Mouse (Mus musculus) MEL (cell line): ENCODE results near the gene Cpne9. TPM values are rescaled to one million over a fixed set of nuclear protein-coding genes. Genes with fewer than 3 reads are reported as not detected.

Experiments
- DNase-seq: peaks from one replicate; pipeline ENCODE4 v3.0.0; 2011; ENCODE audit warnings: low read depth, low spot score
- H3K27ac ChIP-seq: 2 replicates; pipeline ENCODE4 v1.5.1; 2012; ENCODE audit warnings: low read depth, mild to moderate bottlenecking, control low read depth, low read length, moderate library complexity; ENCODE audit not compliant: control insufficient read depth
- H3K27me3 ChIP-seq, 2 experiments: fragments of 150-350 bp in 1 of 2; sonication (generic) in 1 of 2; 2 replicates each; pipeline ENCODE4 v1.6.1; 2012; ENCODE audit warnings: low read length in 2 of 2, mild to moderate bottlenecking in 2 of 2, improper control_type of control experiment in 1 of 2, moderate library complexity in 1 of 2; ENCODE audit not compliant: insufficient read depth in 2 of 2, control insufficient read depth in 1 of 2
- H3K36me3 ChIP-seq, 2 experiments: 2 replicates each; pipeline ENCODE4 v1.6.1; 2012 to 2014; ENCODE audit warnings: low read length in 2 of 2, improper control_type of control experiment in 1 of 2, inconsistent platforms in 1 of 2, mild to moderate bottlenecking in 1 of 2; ENCODE audit not compliant: insufficient read depth in 2 of 2, control insufficient read depth in 1 of 2
- H3K4me1 ChIP-seq, 2 experiments: fragments of 150-350 bp in 1 of 2; sonication (generic) in 1 of 2; 2 replicates each; pipeline ENCODE4 v1.6.1; 2012; ENCODE audit warnings: low read length in 2 of 2, improper control_type of control experiment in 1 of 2, mild to moderate bottlenecking in 1 of 2; ENCODE audit not compliant: insufficient read depth in 2 of 2, control insufficient read depth in 1 of 2
- H3K4me3 ChIP-seq, 2 experiments: fragments of 150-350 bp in 1 of 2; sonication (generic) in 1 of 2; 2 replicates each; pipeline ENCODE4 v1.5.1; 2012; ENCODE audit warnings: low read depth in 2 of 2, low read length in 2 of 2, mild to moderate bottlenecking in 2 of 2, moderate library complexity in 2 of 2, control low read depth in 1 of 2, improper control_type of control experiment in 1 of 2; ENCODE audit not compliant: control insufficient read depth in 1 of 2, insufficient read depth in 1 of 2
- H3K79me2 ChIP-seq: 2 replicates; pipeline ENCODE4 v1.6.1; 2012; ENCODE audit warnings: mild to moderate bottlenecking, low read length, moderate library complexity; ENCODE audit not compliant: control insufficient read depth, poor library complexity, insufficient read depth
- H3K9ac ChIP-seq: 2 replicates; pipeline ENCODE4 v1.6.1; 2012; ENCODE audit warnings: low read depth, mild to moderate bottlenecking, control low read depth, low read length, moderate library complexity; ENCODE audit not compliant: control insufficient read depth, poor library complexity, severe bottlenecking
- H3K9me3 ChIP-seq: fragments of 150-350 bp; sonication (generic); replicated peaks from 2 replicates; pipeline ENCODE4 v1.6.1; 2012; ENCODE audit warnings: mild to moderate bottlenecking, low read length, improper control_type of control experiment, moderate library complexity; ENCODE audit not compliant: insufficient read depth
- BHLHE40 ChIP-seq: IDR thresholded peaks from 2 replicates; pipeline ENCODE4 v1.6.1; 2012; ENCODE audit warnings: low read depth, mild to moderate bottlenecking, inconsistent platforms, low read length, improper control_type of control experiment, borderline replicate concordance
- CHD1 ChIP-seq: IDR thresholded peaks from 2 replicates; pipeline ENCODE4 v1.6.1; 2012; ENCODE audit warnings: low read depth, mild to moderate bottlenecking, inconsistent platforms, low read length, improper control_type of control experiment
- CTCF ChIP-seq, 3 experiments: IDR thresholded peaks in 2 of 3; conservative IDR thresholded peaks in 1 of 3; 2 replicates each; pipeline ENCODE4 v1.5.1; 2011 to 2012; ENCODE audit warnings: low read length in 3 of 3, low read depth in 2 of 3, mild to moderate bottlenecking in 2 of 3, improper control_type of control experiment in 1 of 3, inconsistent platforms in 1 of 3, mixed read lengths in 1 of 3, moderate library complexity in 1 of 3; ENCODE audit not compliant: control insufficient read depth in 1 of 3, insufficient read depth in 1 of 3, poor library complexity in 1 of 3, severe bottlenecking in 1 of 3
- ELF1 ChIP-seq: IDR thresholded peaks from 2 replicates; pipeline ENCODE4 v1.6.1; 2014; ENCODE audit warnings: low read depth, mild to moderate bottlenecking, inconsistent platforms, low read length, improper control_type of control experiment, moderate library complexity
- EP300 ChIP-seq, 2 experiments: IDR thresholded peaks; 2 replicates each; pipeline ENCODE4 v1.6.1; 2011; ENCODE audit warnings: improper control_type of control experiment in 2 of 2, low read length in 2 of 2, low read depth in 1 of 2, mild to moderate bottlenecking in 1 of 2
- ETS1 ChIP-seq: IDR thresholded peaks from 2 replicates; pipeline ENCODE4 v1.6.1; 2012; ENCODE audit warnings: low read depth, mild to moderate bottlenecking, inconsistent platforms, low read length, improper control_type of control experiment, moderate library complexity
- GATA1 ChIP-seq: IDR thresholded peaks from 2 replicates; pipeline ENCODE4 v1.6.1; 2011; ENCODE audit warnings: low read depth, low read length, improper control_type of control experiment
- MAX ChIP-seq: IDR thresholded peaks from 2 replicates; pipeline ENCODE4 v1.6.1; 2011; ENCODE audit warnings: low read length, improper control_type of control experiment
- MEF2A ChIP-seq: IDR thresholded peaks from 2 replicates; pipeline ENCODE4 v1.6.1; 2014; ENCODE audit warnings: low read depth, mild to moderate bottlenecking, inconsistent platforms, low read length, improper control_type of control experiment; ENCODE audit not compliant: poor library complexity, insufficient replicate concordance, severe bottlenecking; ENCODE audit errors: extremely low read depth
- MXI1 ChIP-seq: IDR thresholded peaks from 2 replicates; pipeline ENCODE4 v1.6.1; 2011; ENCODE audit warnings: mild to moderate bottlenecking, low read depth, low read length, improper control_type of control experiment
- MYB ChIP-seq: IDR thresholded peaks from 2 replicates; pipeline ENCODE4 v1.6.1; 2011; ENCODE audit warnings: mild to moderate bottlenecking, low read depth, low read length, improper control_type of control experiment
- MYC ChIP-seq: IDR thresholded peaks from 2 replicates; pipeline ENCODE4 v1.6.1; 2011; ENCODE audit warnings: low read depth, mild to moderate bottlenecking, low read length, improper control_type of control experiment, moderate library complexity
- POLR2A ChIP-seq, 2 experiments: IDR thresholded peaks; 2 replicates each; pipeline ENCODE4 v1.6.1; 2011 to 2012; ENCODE audit warnings: low read length in 2 of 2, mild to moderate bottlenecking in 2 of 2, control low read depth in 1 of 2, improper control_type of control experiment in 1 of 2, low read depth in 1 of 2, moderate library complexity in 1 of 2; ENCODE audit not compliant: control insufficient read depth in 1 of 2, insufficient read depth in 1 of 2, poor library complexity in 1 of 2
- POLR2AphosphoS5 ChIP-seq: IDR thresholded peaks from 2 replicates; pipeline ENCODE4 v1.6.1; 2012; ENCODE audit warnings: low read depth, borderline replicate concordance, mild to moderate bottlenecking, inconsistent platforms, low read length, moderate library complexity, mixed read lengths
- RAD21 ChIP-seq: IDR thresholded peaks from 2 replicates; pipeline ENCODE4 v1.6.1; 2011; ENCODE audit warnings: mild to moderate bottlenecking, low read depth, low read length, improper control_type of control experiment
- RCOR1 ChIP-seq: IDR thresholded peaks from 2 replicates; pipeline ENCODE4 v1.6.1; 2012; ENCODE audit warnings: low read depth, mild to moderate bottlenecking, inconsistent platforms, low read length, improper control_type of control experiment
- SIN3A ChIP-seq: IDR thresholded peaks from 2 replicates; pipeline ENCODE4 v1.6.1; 2012; ENCODE audit warnings: low read length, improper control_type of control experiment, inconsistent platforms
- SMC3 ChIP-seq: IDR thresholded peaks from 2 replicates; pipeline ENCODE4 v1.6.1; 2011; ENCODE audit warnings: low read depth, low read length, improper control_type of control experiment
- TAL1 ChIP-seq: IDR thresholded peaks from 2 replicates; pipeline ENCODE4 v1.6.1; 2012; ENCODE audit warnings: mild to moderate bottlenecking, inconsistent platforms, low read length, moderate library complexity, mixed read lengths
- TCF12 ChIP-seq: IDR thresholded peaks from 2 replicates; pipeline ENCODE4 v1.6.1; 2014; ENCODE audit warnings: low read depth, mild to moderate bottlenecking, inconsistent platforms, low read length, improper control_type of control experiment, moderate library complexity
- USF2 ChIP-seq, 2 experiments: IDR thresholded peaks; 2 replicates each; pipeline ENCODE4 v1.6.1; 2011 to 2012; ENCODE audit warnings: improper control_type of control experiment in 2 of 2, low read length in 2 of 2, borderline replicate concordance in 1 of 2, inconsistent platforms in 1 of 2, low read depth in 1 of 2, mild to moderate bottlenecking in 1 of 2; ENCODE audit not compliant: insufficient read depth in 1 of 2
- ZKSCAN1 ChIP-seq: IDR thresholded peaks from 2 replicates; pipeline ENCODE4 v1.6.1; 2012; ENCODE audit warnings: low read depth, mild to moderate bottlenecking, inconsistent platforms, low read length, improper control_type of control experiment, moderate library complexity
- ZMIZ1 ChIP-seq: IDR thresholded peaks from 2 replicates; pipeline ENCODE4 v1.6.1; 2012; ENCODE audit warnings: low read depth, mild to moderate bottlenecking, inconsistent platforms, low read length, improper control_type of control experiment, moderate library complexity
- polyA plus RNA-seq, 2 experiments: library from polyadenylated mRNA; stranded (reverse) in 1 of 2; unstranded in 1 of 2; fragments of >175 nt in 1 of 2; fragments of >200 nt in 1 of 2; gene quantifications; 2 replicates each; pipeline versions ENCODE4 v1.2.1 to v1.2.4; 2012; ENCODE audit warnings: low replicate concordance in 2 of 2, low read depth in 1 of 2; ENCODE audit not compliant: insufficient read length in 2 of 2, insufficient read depth in 1 of 2, missing spikeins in 1 of 2
- total RNA-seq: library from RNA; depleted of rRNA; stranded (reverse); fragments of 300-350 nt; gene quantifications from 2 replicates; pipeline ENCODE4 v1.2.3, GENCODE M21; 2012

The Cpne9 gene
- total and polyA plus RNA-seq, 3 experiments = 1.3 to 1.6 TPM; not detected in 1

- Histone ChIP-seq H3K79me2 (peaks cover 6% of the 10 kb centered on the region), H3K4me3 (no peak overlapping the region), H3K9ac (no peak overlapping the region), H3K27ac (peak overlapping the region; percentile 15; the same call in 1 of the 2 replicates), H3K27me3 (no peaks in the 10 kb centered on the region), H3K36me3 (peaks cover 0 to 24% of the 10 kb centered on the region in 2 experiments; a peak in 2 of 4 replicates), H3K4me1 (peaks cover 11 to 23% of the 10 kb centered on the region in 2 experiments)
- peak; percentile 68 for DNase-seq
- TF ChIP-seq POLR2AphosphoS5 (no peak), MEF2A (no peak), ZKSCAN1 (no peak), ZMIZ1 (no peak), MYB (no peak), ETS1 (peak; percentile 38; the same call in 1 of the 2 replicates), GATA1 (peak; percentile 81), MXI1 (0 out of 2 replicates have a peak, but pooled peaks have one; percentile 33), CTCF (IDR thresholded peaks at IDR 0.05 in 2 of 3, conservative IDR thresholded peaks at IDR 0.05 in 1 of 3; ENCODE audit: control insufficient read depth in 1 of 3, insufficient read depth in 1 of 3, low read depth in 2 of 3, low read length in 3 of 3, poor library complexity in 1 of 3, severe bottlenecking in 1 of 3) (no peak), CHD1 (no peak), RCOR1 (peak; percentile 93), EP300 (IDR thresholded peaks at IDR 0.05; ENCODE audit: low read depth in 1 of 2, low read length in 2 of 2) (peak; percentile 74 to 86), POLR2A (IDR thresholded peaks at IDR 0.05; ENCODE audit: control insufficient read depth in 1 of 2, insufficient read depth in 1 of 2, low read depth in 1 of 2, low read length in 2 of 2, poor library complexity in 1 of 2) (no peak), MAX (no peak), USF2 (IDR thresholded peaks at IDR 0.05; ENCODE audit: borderline replicate concordance in 1 of 2, insufficient read depth in 1 of 2, low read depth in 1 of 2, low read length in 2 of 2) (no peak), TCF12 (peak; percentile 86), TAL1 (peak; percentile 65), RAD21 (no peak), SIN3A (peak; percentile 23; the same call in 1 of the 2 replicates), BHLHE40 (peak; percentile 79)
- TF ChIP-seq, all 39 proteins: peak for 9
- no peaks in the 10 kb centered on the region for H3K9me3 ChIP-seq
Observed at GRCm38 (mm10) chr6:113242753-113243152, 39.4 kb upstream of the Cpne9 start.

- no peaks in the 10 kb centered on the region for H3K9me3 ChIP-seq
- DNase-seq = peak; percentile 87
- TF ChIP-seq MXI1 = no peak
- TF ChIP-seq GATA1 = peak; percentile 88
- TF ChIP-seq RCOR1 = peak; percentile 51; the same call in 1 of the 2 replicates
- no peak for TF ChIP-seq SMC3
- peak; percentile 39; the same call in 1 of the 2 replicates for TF ChIP-seq MYC
- peak; percentile 63 to 88 for TF ChIP-seq EP300 (IDR thresholded peaks at IDR 0.05; ENCODE audit: low read depth in 1 of 2, low read length in 2 of 2)
- no peak for TF ChIP-seq RAD21
- peak; percentile 40 for TF ChIP-seq TAL1
- TF ChIP-seq ELF1 = 0 out of 2 replicates have a peak, but pooled peaks have one; percentile 6
- peak; percentile 60; the same call in 1 of the 2 replicates for TF ChIP-seq ETS1
- TF ChIP-seq CTCF (IDR thresholded peaks at IDR 0.05 in 2 of 3, conservative IDR thresholded peaks at IDR 0.05 in 1 of 3; ENCODE audit: control insufficient read depth in 1 of 3, insufficient read depth in 1 of 3, low read depth in 2 of 3, low read length in 3 of 3, poor library complexity in 1 of 3, severe bottlenecking in 1 of 3) = no peak
- peak; percentile 74 for TF ChIP-seq SIN3A
- peaks cover 11 to 16% of the 10 kb centered on the region in 2 experiments for H3K4me1 ChIP-seq
- no peaks in the 10 kb centered on the region for H3K79me2 ChIP-seq
- peak overlapping the region; percentile 19 for H3K27ac ChIP-seq
- H3K36me3 ChIP-seq = peaks cover 0 to 24% of the 10 kb centered on the region in 2 experiments; a peak in 2 of 4 replicates
- no peak overlapping the region for H3K9ac ChIP-seq
- no peaks in the 10 kb centered on the region for H3K27me3 ChIP-seq
- no peak overlapping the region for H3K4me3 ChIP-seq
Observed at GRCm38 (mm10) chr6:113245585-113245984, 36.5 kb upstream of the Cpne9 start.
